21 mouse cellular contexts compared by ENCODE assay signal in the genomic region with DNA sequence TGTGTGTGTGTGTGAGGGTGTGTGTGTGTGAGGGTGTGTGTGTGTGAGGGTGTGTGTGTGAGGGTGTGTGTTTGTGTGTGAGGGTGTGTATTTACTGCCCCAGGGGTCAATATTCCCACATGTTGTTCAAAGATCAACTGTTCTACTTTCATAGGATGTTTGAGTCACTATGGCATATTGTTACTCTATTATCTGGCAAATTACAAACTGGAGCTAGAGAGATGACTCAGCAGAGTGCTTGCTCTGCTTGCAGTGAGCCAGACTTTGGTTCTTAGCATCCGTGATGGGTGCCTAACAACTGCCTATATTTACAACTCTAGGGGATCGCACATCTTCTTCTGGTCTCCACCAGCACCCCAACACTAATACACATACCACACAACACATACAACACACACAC. TPM values are rescaled to one million over a fixed set of nuclear protein-coding genes. Genes with fewer than 3 reads are reported as not detected.
DNase-seq lines count a peak whose midpoint lies in the region; TF ChIP-seq lines count a peak whose summit lies in the region.
"Had no signal": no experiment of that assay in that cellular context is flagged by ENCODE, and none has a peak within 500 bp of the region (broad histone marks: within the 10 kb centered on the region; RNA-seq: fewer than 3 reads in every experiment).

No protein-coding gene starts in this region.

- TF ChIP-seq POLR2A in CH12.LX (IDR thresholded peaks at IDR 0.05; ENCODE audit: low read depth, low read length): no peak
- no peak for TF ChIP-seq POLR2A in myocyte (IDR thresholded peaks at IDR 0.05; ENCODE audit: insufficient read length, low read depth)

- H3K4me2 ChIP-seq in CH12.LX (ENCODE audit: insufficient read depth, low read depth, poor library complexity, severe bottlenecking) (no peak overlapping the region), myocyte (ENCODE audit: low read depth) (peak overlapping the region; percentile 10)
- H3K4me2 ChIP-seq: embryonic facial prominence, embryonic 15.5 days; heart, embryonic 12.5 days; hindbrain, embryonic 14.5 days; intestine, embryonic 15.5 days had no signal

- in situ Hi-C loops in CH12.LX (cut with MboI; ENCODE audit: low pct_ligation_motif_present, low pct_unique_long_range_greater_than_20kb, low sequenced_read_pairs): loop anchor here (10.0 kb wide), 1 partner anchor 135 kb away; no protein-coding TSS in a partner anchor

- H3K27ac ChIP-seq in CH12.LX (ENCODE audit: insufficient read depth, low read depth): peak overlapping the region; percentile 20; the same call in 1 of the 2 replicates
- H3K27ac ChIP-seq: embryonic facial prominence, embryonic 15.5 days; gastrocnemius, adult 2 months; hindbrain, embryonic 10.5 days; hindbrain, embryonic 14.5 days; intestine, embryonic 15.5 days had no signal

- no peaks in the 10 kb centered on the region for H3K4me1 ChIP-seq in CH12.LX (ENCODE audit: control insufficient read depth in 1 of 2, insufficient read depth in 2 of 2)
- H3K4me1 ChIP-seq: embryonic facial prominence, embryonic 15.5 days; heart, embryonic 12.5 days; hindbrain, embryonic 10.5 days had no signal

- H3K36me3 ChIP-seq in CH12.LX (replicated peaks in 1 of 2; ENCODE audit: control insufficient read depth in 1 of 2, insufficient read depth in 1 of 2, low read length in 1 of 2) (peaks cover 38 to 86% of the 10 kb centered on the region in 2 experiments), myocyte (ENCODE audit: control insufficient read depth, insufficient read depth) (peaks cover 59% of the 10 kb centered on the region)
- H3K36me3 ChIP-seq: intestine, embryonic 15.5 days had no signal

- H3K4me3 ChIP-seq in CH12.LX (replicated peaks in 1 of 3; ENCODE audit: low read depth in 2 of 3, low read length in 2 of 3, poor library complexity in 1 of 3) (no peak overlapping the region), myocyte (no peak overlapping the region)
- H3K4me3 ChIP-seq: embryonic facial prominence, embryonic 15.5 days; gastrocnemius, adult 2 months; heart, embryonic 12.5 days; hindbrain, embryonic 10.5 days; intestine, embryonic 15.5 days had no signal

- H3K9ac ChIP-seq in CH12.LX (ENCODE audit: insufficient read depth, low read depth): no peak overlapping the region
- H3K9ac ChIP-seq: embryonic facial prominence, embryonic 15.5 days; heart, embryonic 12.5 days; hindbrain, embryonic 14.5 days; intestine, embryonic 15.5 days had no signal

- H3K79me2 ChIP-seq in CH12.LX (replicated peaks; ENCODE audit: control insufficient read depth, extremely low read depth, insufficient read depth, poor library complexity, severe bottlenecking) (no peaks in the 10 kb centered on the region; the same call in 1 of the 2 replicates), myocyte (ENCODE audit: control insufficient read depth, insufficient read depth) (no peaks in the 10 kb centered on the region)

- no peaks in the 10 kb centered on the region for H3K9me3 ChIP-seq in CH12.LX (replicated peaks; ENCODE audit: low read length)
- H3K9me3 ChIP-seq: embryonic facial prominence, embryonic 15.5 days; heart, embryonic 12.5 days; hindbrain, embryonic 10.5 days; intestine, embryonic 15.5 days had no signal

- no peak for TF ChIP-seq EP300 in CH12.LX (IDR thresholded peaks at IDR 0.05; ENCODE audit: low read length)

- DNase-seq in 3T3-L1 (ENCODE audit: low read depth, low spot score): peak; percentile 65
- no peak for DNase-seq in CH12.LX (ENCODE audit: extremely low read depth)
- DNase-seq in MN1 (ENCODE audit: low spot score): peak; percentile 6
- DNase-seq in left cerebral cortex, adult 8-10 months (ENCODE audit: low spot score in 2 of 2): no peak
- no peak for DNase-seq in layer of hippocampus, adult 9-11 months
- no peak for DNase-seq in kidney, adult 11 months
- DNase-seq: adrenal gland, adult 8-10 months; B cell, adult 2 months; cerebellum, adult 11 months; cerebellum, adult 8-10 months; cerebellum, postnatal 14 days; embryo, embryonic 11 days; gastrocnemius, adult 2 months; gastrocnemius, postnatal 25 days had no signal

- no peak overlapping the region for H3ac ChIP-seq in myocyte (ENCODE audit: control insufficient read depth, insufficient read length)

- no peak for TF ChIP-seq CTCF in CH12.LX (conservative IDR thresholded peaks at IDR 0.05 in 1 of 2, IDR thresholded peaks at IDR 0.05 in 1 of 2; ENCODE audit: low read depth in 2 of 2, low read length in 2 of 2)

- TF ChIP-seq RAD21 in CH12.LX (IDR thresholded peaks at IDR 0.05; ENCODE audit: low read depth, low read length): no peak

- dilution Hi-C loops in CH12.LX (cut with MboI; ENCODE audit: extremely low pct_ligation_motif_present, extremely low pct_unique_long_range_greater_than_20kb, low sequenced_read_pairs): no loop called here

- H3K27me3 ChIP-seq in CH12.LX (replicated peaks) (no peaks in the 10 kb centered on the region), myocyte (ENCODE audit: control insufficient read depth, insufficient read depth, insufficient read length) (no peaks in the 10 kb centered on the region)
- H3K27me3 ChIP-seq: embryonic facial prominence, embryonic 15.5 days; heart, embryonic 12.5 days; intestine, embryonic 15.5 days; Patski had no signal

TF ChIP-seq in CH12.LX, 34 proteins besides CTCF, POLR2A, EP300 and RAD21:
- TF ChIP-seq UBTF (IDR thresholded peaks at IDR 0.05; ENCODE audit: low read depth, low read length): no peak

TF ChIP-seq in myocyte, 11 proteins besides CTCF, POLR2A, EP300 and RAD21:
- TF ChIP-seq E2F4 (IDR thresholded peaks at IDR 0.05; ENCODE audit: insufficient read depth) (no peak), POLR2AphosphoS2 (IDR thresholded peaks at IDR 0.05; ENCODE audit: insufficient read length, low read depth) (no peak)
TF ChIP-seq in myocyte: peak in this region for 0.

RNA-seq across cellular contexts. Expression of gene Nrd1, which starts 29.4 kb away (rescaled TPM):
- 37.7 and 41.9 TPM in 2 replicates for total RNA-seq in CH12.LX (2012; rRNA removed)
- 83.8 and 104 TPM in 2 replicates for total RNA-seq in CH12.LX (2014; rRNA removed)
- 144 and 147 TPM in 2 replicates for polyA plus RNA-seq in CH12.LX (2012; ENCODE audit: insufficient read length, low read depth)
- polyA plus RNA-seq in myocyte (2012; fragmentation: generic; extraction: Trizol): 55.8 TPM
- 100 to 1,000 TPM; 118 to 137 (median 123) TPM for total RNA-seq in left cerebral cortex, adult 8-10 months (2022)

Comparison
In these comparisons a context has a peak if more than half of its experiments do, and no peak if none do; other contexts are left out.
1. DNase-seq: peak in 3T3-L1 (single experiment) and MN1 (single experiment); none in CH12.LX (single experiment), left cerebral cortex, adult 8-10 months (0 of 2), layer of hippocampus, adult 9-11 months (single experiment) and kidney, adult 11 months (single experiment).